Comparison of ENCODE assay signal across 8 mouse cellular contexts in the genomic region with DNA sequence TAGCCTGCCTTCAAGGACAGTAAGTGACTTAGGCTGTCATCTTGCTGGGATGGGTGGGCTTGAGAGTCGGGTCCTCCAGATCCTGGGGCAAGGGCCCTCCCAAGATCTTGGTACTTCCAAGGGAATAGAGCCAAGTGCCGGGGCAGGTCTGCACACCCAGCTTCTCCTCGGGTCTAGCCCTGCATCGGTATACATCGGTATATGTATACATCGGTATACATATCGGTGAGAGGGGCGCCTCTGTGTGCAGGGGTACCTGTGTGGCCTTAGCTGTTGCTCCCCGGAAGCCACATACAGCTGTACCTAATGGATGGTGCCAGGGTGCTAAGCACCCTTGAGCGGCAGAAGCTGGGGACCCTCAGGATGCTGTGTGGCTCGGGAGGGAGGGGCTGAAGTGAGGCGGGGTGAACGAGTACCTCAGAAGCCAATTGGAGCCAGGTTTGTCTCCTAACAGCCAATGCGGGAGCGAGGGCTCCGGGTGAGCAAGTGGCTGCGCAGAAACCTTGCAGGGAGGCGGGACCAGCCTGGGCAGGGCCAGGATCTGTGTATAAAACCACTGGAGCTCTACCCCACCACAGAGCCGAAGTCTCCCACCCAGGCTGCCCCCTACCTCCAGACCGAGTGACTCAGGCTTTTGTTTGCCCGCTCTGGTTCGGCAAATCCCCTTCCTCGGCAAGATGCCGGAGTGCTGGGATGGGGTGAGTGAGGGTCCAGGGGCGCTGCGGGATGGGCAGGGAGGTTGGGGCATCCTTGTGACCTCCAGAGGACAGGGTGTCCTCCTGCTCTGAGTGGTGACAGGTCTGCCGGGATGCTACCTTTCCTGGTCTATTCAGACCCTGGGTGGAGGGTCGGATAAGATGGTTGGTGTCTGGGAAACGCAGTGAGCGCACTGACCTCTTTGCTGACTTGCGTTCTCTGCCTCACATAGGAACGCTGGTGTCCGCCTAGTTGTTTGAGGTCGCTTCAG. TPM values are rescaled to one million over a fixed set of nuclear protein-coding genes. Genes with fewer than 3 reads are reported as not detected.
DNase-seq lines count a peak whose midpoint lies in the region; ATAC-seq lines count a peak whose summit lies in the region.

No protein-coding gene starts in this region.

- intact Hi-C loops in left cerebral cortex, postnatal 14 days (cut with DNase I), result no loop called here

- H3K4me1 ChIP-seq in intestine, embryonic 15.5 days (replicated peaks), result peaks cover 14% of the 10 kb centered on the region

- 0 out of 2 replicates have a peak, but pooled peaks cover 11% of the 10 kb centered on the region for H3K27me3 ChIP-seq in intestine, embryonic 15.5 days (replicated peaks)

- H3K4me2 ChIP-seq in intestine, embryonic 15.5 days (replicated peaks), result peak overlapping the region; percentile 98

- peak overlapping the region; percentile 60 for H3K9ac ChIP-seq in intestine, embryonic 15.5 days

- H3K4me3 ChIP-seq in intestine, embryonic 15.5 days (replicated peaks), result peak overlapping the region; percentile 57

- 2% methylated on average over 34 of the region's 34 CpGs for WGBS in intestine, embryonic 15.5 days

- H3K27ac ChIP-seq in intestine, embryonic 15.5 days, result no peak overlapping the region

- no peaks in the 10 kb centered on the region for H3K36me3 ChIP-seq in intestine, embryonic 15.5 days

- ATAC-seq in intestine, embryonic 15.5 days, result peak; percentile 94
- peak; percentile 88 for ATAC-seq in megakaryocyte progenitor cell, adult 5-6 weeks (replicated peaks; ENCODE audit: poor library complexity)

- DNase-seq in adrenal gland, adult 8-10 months, result peak; percentile 53
- DNase-seq in embryo, embryonic 9.5 days (ENCODE audit: extremely low spot score), result peak; percentile 80
- DNase-seq in gastrocnemius, postnatal 4 days (ENCODE audit: low spot score in 2 of 2), result peak; percentile 76 to 82
- peak; percentile 93 to 97 for DNase-seq in left cerebral cortex, postnatal 14 days (ENCODE audit: low spot score in 2 of 2)
- peak; percentile 91 for DNase-seq in right cerebral cortex, postnatal 25 days
- peak; percentile 72 for DNase-seq in yolk sac, embryonic 10.5 days (ENCODE audit: low spot score)

- no peaks in the 10 kb centered on the region for H3K9me3 ChIP-seq in intestine, embryonic 15.5 days

RNA-seq across cellular contexts. Expression of a gene that starts 12.9 kb away (rescaled TPM):
- total RNA-seq in adrenal gland, adult 8-10 months (2022), result 10 to 100 TPM; 27.1 to 44.1 (median 39.6) TPM
- 1 to 10 TPM; 8.1 to 8.3 TPM for total RNA-seq in gastrocnemius, postnatal 4 days (2021)
- 19.7 and 24.3 TPM in 2 replicates for polyA plus RNA-seq in intestine, embryonic 15.5 days (2015; fragmentation: Nextera tagmentation; extraction: Ambion mirVana)
- total RNA-seq in left cerebral cortex, postnatal 14 days (2021), result 10 to 100 TPM; 15.8 to 17.4 TPM
- 29.8 and 31.8 TPM in 2 replicates for total RNA-seq in megakaryocyte progenitor cell, adult 5-6 weeks (2015)
- 48.4 and 48.9 TPM in 2 replicates for total RNA-seq in megakaryocyte progenitor cell, adult 5-6 weeks (2017)

RNA-seq across cellular contexts. Expression of a gene that starts 26.0 kb away (rescaled TPM):
- 10 to 100 TPM; 28.1 to 50.5 (median 39.7) TPM for total RNA-seq in adrenal gland, adult 8-10 months (2022)
- total RNA-seq in gastrocnemius, postnatal 4 days (2021), result 10 to 100 TPM; 13.8 to 18.5 TPM
- polyA plus RNA-seq in intestine, embryonic 15.5 days (2015; fragmentation: Nextera tagmentation; extraction: Ambion mirVana), result 16.3 and 17.0 TPM in 2 replicates
- total RNA-seq in left cerebral cortex, postnatal 14 days (2021), result 1,000 to 10,000 TPM; 1,641 to 1,725 TPM
- not detected in 2 replicates for total RNA-seq in megakaryocyte progenitor cell, adult 5-6 weeks (2015)
- total RNA-seq in megakaryocyte progenitor cell, adult 5-6 weeks (2017), result not detected in 2 replicates

Comparison
In these comparisons a context has a peak if more than half of its experiments do, and no peak if none do; other contexts are left out.
1. RNA of a gene that starts 26.0 kb away (total RNA-seq): 1,641 to 1,725 TPM in left cerebral cortex, postnatal 14 days; 28.1 to 50.5 TPM in adrenal gland, adult 8-10 months, 13.8 to 18.5 TPM in gastrocnemius, postnatal 4 days and not detected in megakaryocyte progenitor cell, adult 5-6 weeks; every median in the first group is over 10 times any median in the second.
2. Peak in every context shown above with its lines, with median percentiles within 50 percentile points of each other: DNase-seq.